Mouse (Mus musculus) limb, embryonic 15.5 days (tissue): ENCODE data around the gene Nostrin. TPM values are rescaled to one million over a fixed set of nuclear protein-coding genes. Genes with fewer than 3 reads are reported as not detected.

Experiments used
- ATAC-seq: fragments of 200-750 bp; cut with Nextera tagmentation; 2 replicates; pipeline ENCODE4 v1.8.0; 2017; ENCODE audit warnings: low read depth, moderate TSS enrichment; ENCODE audit not compliant: insufficient number of reproducible peaks, low FRiP score, low TSS enrichment
- H3K27ac ChIP-seq: fragments of 300-500 bp; sonication (generic); 2 replicates; pipeline ENCODE4 v1.5.1; 2015; ENCODE audit warnings: moderate library complexity, mild to moderate bottlenecking, inconsistent platforms
- H3K27me3 ChIP-seq: fragments of 300-500 bp; sonication (generic); 2 replicates; pipeline ENCODE4 v1.6.1; 2015; ENCODE audit warnings: inconsistent platforms
- H3K36me3 ChIP-seq: fragments of 300-500 bp; sonication (generic); 2 replicates; pipeline ENCODE4 v1.6.1; 2015; ENCODE audit warnings: inconsistent platforms
- H3K4me1 ChIP-seq: fragments of 300-500 bp; sonication (generic); 2 replicates; pipeline ENCODE4 v1.6.1; 2015; ENCODE audit warnings: inconsistent platforms
- H3K4me2 ChIP-seq: fragments of 300-500 bp; sonication (generic); 2 replicates; pipeline ENCODE4 v1.6.1; 2015; ENCODE audit warnings: mild to moderate bottlenecking, inconsistent platforms
- H3K4me3 ChIP-seq: fragments of 300-500 bp; sonication (generic); 2 replicates; pipeline ENCODE4 v1.5.1; 2015; ENCODE audit warnings: mild to moderate bottlenecking, inconsistent platforms
- H3K9ac ChIP-seq: fragments of 300-500 bp; sonication (generic); 2 replicates; pipeline ENCODE4 v1.6.1; 2015; ENCODE audit warnings: inconsistent platforms
- H3K9me3 ChIP-seq: fragments of 300-500 bp; sonication (generic); 2 replicates; pipeline ENCODE4 v1.6.1; 2016; ENCODE audit warnings: inconsistent platforms
- WGBS: fragments of 180-500 bp; shearing (Covaris S2); methylation state at CpG from one replicate; pipeline ENCODE4 v1.1.7; 2015; 5-methylcytosine and 5-hydroxymethylcytosine counted together
- polyA plus RNA-seq: library from polyadenylated mRNA; unstranded; fragments of >200 nt; fragmentation: Nextera tagmentation; extraction: Ambion mirVana; gene quantifications from 2 replicates; pipeline ENCODE4 v1.2.1, GENCODE M21; 2015

Nostrin gene
- polyA plus RNA-seq, 1 experiment from 2014 or later: 1.0 TPM

DNA sequence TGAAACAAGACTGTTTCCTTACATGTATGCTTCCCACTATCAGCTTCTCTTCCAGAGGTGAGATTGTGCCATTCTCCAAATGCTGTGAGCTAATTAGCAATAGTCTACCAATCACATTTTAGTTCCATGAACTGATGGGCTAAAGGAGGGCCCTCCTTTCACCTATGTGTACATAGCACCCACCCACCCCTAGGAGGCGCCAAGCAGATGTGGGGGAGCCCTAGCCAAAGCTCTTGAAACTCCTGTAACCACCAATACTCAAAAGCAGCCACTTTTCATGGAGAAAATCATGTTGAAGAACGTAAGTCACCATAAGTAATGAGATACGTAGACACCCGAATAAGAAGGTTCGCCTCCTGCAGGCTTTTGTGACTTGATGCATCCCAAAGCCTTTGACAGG is 23.0 kb upstream of the Nostrin start:
- no peak overlapping the region for H3K4me3 ChIP-seq
- peaks cover 6% of the 10 kb centered on the region; the same call in 1 of the 2 replicates for H3K9me3 ChIP-seq
- H3K36me3 ChIP-seq: no peaks in the 10 kb centered on the region
- no peak for ATAC-seq
- no peaks in the 10 kb centered on the region for H3K27me3 ChIP-seq
- H3K4me1 ChIP-seq: peaks cover 12% of the 10 kb centered on the region
- H3K4me2 ChIP-seq: no peak overlapping the region
- H3K9ac ChIP-seq: no peak overlapping the region
- H3K27ac ChIP-seq: no peak overlapping the region
- WGBS: 88% methylated on average over 5 of the region's 5 CpGs

DNA sequence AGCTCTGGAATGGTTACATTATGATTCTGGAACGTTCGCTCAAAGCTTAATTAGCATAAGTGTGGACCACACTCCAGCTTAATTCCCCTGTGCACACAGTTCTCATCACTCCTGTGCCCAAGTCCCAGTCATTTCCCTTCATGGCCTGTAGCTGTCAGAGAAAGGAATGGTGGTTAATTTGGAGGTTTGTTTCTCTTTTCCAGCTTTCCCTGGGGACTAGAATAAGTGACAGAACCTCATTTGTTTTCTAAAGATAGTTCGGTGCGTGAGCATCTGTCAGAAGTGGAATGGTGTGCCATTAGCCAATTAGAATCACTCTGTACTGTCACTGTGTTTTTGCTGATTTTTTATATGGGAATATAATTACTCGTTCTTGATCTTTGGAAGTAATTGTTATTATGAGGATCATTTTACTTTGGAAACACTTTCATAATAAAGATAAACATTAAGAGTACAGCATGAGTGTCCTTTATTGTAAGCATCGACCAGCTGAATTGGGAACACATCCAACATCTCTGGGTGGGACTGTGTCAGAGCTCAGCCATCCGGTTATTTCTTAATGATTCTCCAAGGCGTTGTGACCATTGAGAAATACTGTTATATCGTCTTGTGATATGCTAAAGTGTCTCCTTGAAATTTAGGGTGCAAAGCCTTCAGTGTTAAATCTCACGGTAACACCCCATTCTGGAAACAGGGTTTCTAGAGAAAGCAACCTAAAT is 21.6 kb upstream of the Nostrin start:
- Histone ChIP-seq H3K9ac (no peak overlapping the region), H3K4me3 (no peak overlapping the region), H3K9me3 (peaks cover 6% of the 10 kb centered on the region; the same call in 1 of the 2 replicates), H3K27ac (no peak overlapping the region), H3K27me3 (no peaks in the 10 kb centered on the region), H3K4me2 (no peak overlapping the region), H3K4me1 (peaks cover 9% of the 10 kb centered on the region), H3K36me3 (no peaks in the 10 kb centered on the region)
- ATAC-seq: no peak
- 82% methylated on average over 10 of the region's 10 CpGs for WGBS

DNA sequence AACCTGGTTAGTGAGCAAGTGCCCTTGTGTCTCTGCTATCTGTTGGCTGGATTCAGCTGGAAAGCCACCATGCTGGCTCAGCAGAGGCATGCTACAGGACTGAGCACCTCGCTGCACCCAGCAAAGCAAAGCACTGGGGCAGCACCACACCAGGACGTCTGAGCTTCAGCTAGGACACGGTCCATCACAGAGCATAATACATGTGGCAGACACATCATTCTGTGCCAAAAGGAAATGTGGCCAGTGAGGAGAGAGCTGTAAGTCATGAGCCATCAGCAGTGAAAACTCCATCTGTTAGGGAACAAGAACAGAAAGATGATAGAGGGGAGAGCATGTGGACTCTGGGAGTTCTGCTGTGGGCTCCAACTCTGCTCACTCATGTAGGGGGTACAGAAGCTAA is 19.7 kb upstream of the Nostrin start:
- Histone ChIP-seq H3K4me2 (no peak overlapping the region), H3K27me3 (no peaks in the 10 kb centered on the region), H3K27ac (no peak overlapping the region), H3K9me3 (peaks cover 6% of the 10 kb centered on the region; the same call in 1 of the 2 replicates), H3K36me3 (no peaks in the 10 kb centered on the region), H3K9ac (no peak overlapping the region), H3K4me1 (no peaks in the 10 kb centered on the region), H3K4me3 (no peak overlapping the region)
- ATAC-seq: no peak
- 87% methylated on average over 3 of the region's 3 CpGs for WGBS

DNA sequence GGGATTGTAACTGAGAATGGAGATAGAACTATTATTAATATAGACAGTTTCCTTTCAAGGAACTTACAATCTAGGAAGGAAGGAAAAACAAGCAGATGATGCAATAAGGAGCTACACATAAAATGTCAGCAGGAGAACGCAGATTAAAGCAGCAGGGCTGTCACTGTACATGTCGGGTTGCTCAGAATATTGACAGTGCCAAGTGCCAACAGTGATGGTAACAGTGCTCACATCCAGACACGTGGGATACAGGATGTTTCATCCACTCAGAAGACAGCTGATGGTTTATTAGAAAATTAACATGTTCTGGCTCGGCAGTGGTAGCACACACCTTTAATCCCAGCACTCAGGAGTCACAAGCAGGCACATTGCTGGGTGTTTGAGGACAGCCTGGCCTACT is 18.8 kb upstream of the Nostrin start:
- no peak overlapping the region for H3K4me2 ChIP-seq
- H3K36me3 ChIP-seq: no peaks in the 10 kb centered on the region
- no peak for ATAC-seq
- H3K4me3 ChIP-seq: no peak overlapping the region
- H3K4me1 ChIP-seq: no peaks in the 10 kb centered on the region
- peaks cover 6% of the 10 kb centered on the region; the same call in 1 of the 2 replicates for H3K9me3 ChIP-seq
- no peak overlapping the region for H3K27ac ChIP-seq
- WGBS: 64% methylated on average over 4 of the region's 4 CpGs
- no peak overlapping the region for H3K9ac ChIP-seq
- H3K27me3 ChIP-seq: no peaks in the 10 kb centered on the region

DNA sequence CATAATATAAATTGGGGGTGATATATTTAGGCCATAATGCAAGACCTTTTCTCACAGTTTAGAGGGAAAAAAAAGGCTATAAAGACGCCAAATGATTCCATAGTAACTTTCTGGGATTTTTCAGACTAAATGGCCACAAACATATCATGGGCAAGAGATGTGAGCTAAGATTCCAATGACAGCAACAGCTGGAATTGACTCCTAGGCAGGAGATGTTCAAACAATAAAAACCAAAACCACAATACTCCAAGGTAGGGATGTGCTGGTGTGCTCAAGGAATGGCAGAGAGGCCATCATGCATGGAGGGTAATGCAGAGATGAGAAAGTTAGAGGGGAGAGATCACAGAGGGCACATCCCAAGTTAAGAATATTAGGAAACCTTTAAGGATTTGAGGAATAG is 16.6 kb upstream of the Nostrin start:
- H3K9me3 ChIP-seq: peaks cover 6% of the 10 kb centered on the region; the same call in 1 of the 2 replicates
- H3K4me3 ChIP-seq: no peak overlapping the region
- H3K36me3 ChIP-seq: no peaks in the 10 kb centered on the region
- no peak overlapping the region for H3K4me2 ChIP-seq
- WGBS: 78% methylated on average over 1 of the region's 1 CpGs
- H3K27me3 ChIP-seq: no peaks in the 10 kb centered on the region
- no peak overlapping the region for H3K9ac ChIP-seq
- no peaks in the 10 kb centered on the region for H3K4me1 ChIP-seq
- no peak for ATAC-seq
- no peak overlapping the region for H3K27ac ChIP-seq

DNA sequence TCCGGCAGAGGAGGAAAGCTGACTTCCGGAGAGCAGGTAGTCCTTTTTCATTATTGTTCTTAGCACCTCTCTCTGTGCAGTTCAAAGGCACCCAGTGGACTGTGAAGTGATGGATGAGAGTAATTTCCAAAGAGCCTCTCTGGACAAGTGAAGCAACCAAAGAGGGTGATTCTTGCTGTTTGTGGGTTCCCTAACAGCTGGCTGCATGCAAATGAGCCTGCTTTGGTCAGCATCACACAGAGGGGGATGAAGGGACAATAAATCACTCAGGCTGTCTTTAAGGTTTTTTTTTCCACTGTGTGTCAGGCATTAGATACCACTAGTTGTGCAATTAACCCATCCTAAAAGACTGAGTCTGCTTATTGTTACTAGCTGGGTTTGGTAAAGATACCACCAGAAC is 15.9 kb upstream of the Nostrin start:
- Histone ChIP-seq H3K9ac (no peak overlapping the region), H3K4me3 (no peak overlapping the region), H3K9me3 (peaks cover 6% of the 10 kb centered on the region; the same call in 1 of the 2 replicates), H3K27me3 (no peaks in the 10 kb centered on the region), H3K4me2 (no peak overlapping the region), H3K36me3 (no peaks in the 10 kb centered on the region), H3K27ac (no peak overlapping the region), H3K4me1 (no peaks in the 10 kb centered on the region)
- WGBS: 36% methylated on average over 2 of the region's 2 CpGs
- no peak for ATAC-seq

DNA sequence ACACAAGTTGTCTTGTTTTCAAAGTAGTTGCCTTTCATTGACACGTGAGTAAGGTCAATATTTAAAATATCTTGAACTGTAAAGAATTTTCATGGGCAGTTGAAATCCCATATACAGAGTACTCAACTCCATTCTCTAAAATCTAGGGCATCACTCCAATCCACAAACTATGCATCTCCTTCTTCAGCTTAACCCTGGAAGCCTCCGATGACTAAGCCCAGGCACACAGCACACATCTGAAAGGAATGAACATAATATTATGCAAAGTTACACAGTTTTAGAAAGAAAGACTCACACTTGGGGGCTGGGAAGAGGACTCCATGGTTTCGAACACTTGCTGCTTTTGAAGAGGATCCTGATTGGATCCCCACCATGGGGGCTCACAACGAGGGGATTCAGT is 13.9 kb upstream of the Nostrin start:
- Histone ChIP-seq H3K27me3 (no peaks in the 10 kb centered on the region), H3K4me2 (no peak overlapping the region), H3K27ac (no peak overlapping the region), H3K4me3 (no peak overlapping the region), H3K9me3 (no peaks in the 10 kb centered on the region), H3K4me1 (no peaks in the 10 kb centered on the region), H3K36me3 (no peaks in the 10 kb centered on the region), H3K9ac (no peak overlapping the region)
- WGBS: 88% methylated on average over 4 of the region's 4 CpGs
- ATAC-seq: no peak

DNA sequence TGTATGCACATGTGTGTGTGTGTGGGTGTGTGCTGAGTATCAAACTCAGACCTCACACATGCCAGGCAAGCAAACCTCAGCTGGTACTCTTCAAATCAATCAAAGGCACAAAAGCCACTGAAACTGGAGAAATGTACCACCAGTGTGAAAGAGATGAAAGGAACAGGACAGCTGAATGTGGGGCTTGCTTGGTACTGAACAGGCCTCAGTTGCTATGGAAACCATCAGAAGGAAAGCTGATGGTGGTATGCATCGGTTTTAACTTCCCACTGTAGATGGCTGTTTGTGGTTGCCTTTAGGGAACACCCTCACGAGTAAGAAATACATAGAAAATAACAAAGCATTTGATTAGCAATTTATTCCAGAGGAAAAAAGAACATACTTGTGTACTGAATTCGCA is 10.2 kb upstream of the Nostrin start:
- H3K36me3 ChIP-seq: no peaks in the 10 kb centered on the region
- H3K27me3 ChIP-seq: no peaks in the 10 kb centered on the region
- H3K4me3 ChIP-seq: no peak overlapping the region
- H3K27ac ChIP-seq: no peak overlapping the region
- H3K9me3 ChIP-seq: no peaks in the 10 kb centered on the region
- 71% methylated on average over 3 of the region's 3 CpGs for WGBS
- ATAC-seq: no peak
- H3K4me1 ChIP-seq: no peaks in the 10 kb centered on the region
- H3K9ac ChIP-seq: no peak overlapping the region
- no peak overlapping the region for H3K4me2 ChIP-seq

DNA sequence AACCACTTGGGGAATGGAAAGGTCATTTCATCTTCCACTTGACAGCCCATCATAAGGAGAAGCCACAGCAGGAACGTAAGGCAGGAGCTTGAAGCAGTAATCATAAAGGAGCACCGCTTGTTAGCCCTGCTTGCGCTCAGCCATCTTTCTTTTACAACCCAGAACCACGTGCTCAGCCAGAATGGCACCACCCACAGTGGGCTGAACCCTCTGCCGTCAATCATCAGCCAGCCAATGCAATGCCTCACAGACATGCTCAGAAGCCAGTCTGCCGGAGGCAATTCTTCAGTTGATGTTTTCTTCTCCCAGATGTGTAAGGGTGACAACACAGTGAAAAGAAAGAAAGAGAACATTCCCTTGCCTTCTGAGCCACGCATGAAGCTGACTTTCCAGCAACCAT is 7.3 kb upstream of the Nostrin start:
- WGBS: 76% methylated on average over 7 of the region's 7 CpGs
- no peaks in the 10 kb centered on the region for H3K9me3 ChIP-seq
- H3K27me3 ChIP-seq: no peaks in the 10 kb centered on the region
- H3K36me3 ChIP-seq: no peaks in the 10 kb centered on the region
- ATAC-seq: no peak
- H3K4me1 ChIP-seq: no peaks in the 10 kb centered on the region
- H3K9ac ChIP-seq: no peak overlapping the region
- H3K4me2 ChIP-seq: no peak overlapping the region
- no peak overlapping the region for H3K27ac ChIP-seq
- H3K4me3 ChIP-seq: no peak overlapping the region

DNA sequence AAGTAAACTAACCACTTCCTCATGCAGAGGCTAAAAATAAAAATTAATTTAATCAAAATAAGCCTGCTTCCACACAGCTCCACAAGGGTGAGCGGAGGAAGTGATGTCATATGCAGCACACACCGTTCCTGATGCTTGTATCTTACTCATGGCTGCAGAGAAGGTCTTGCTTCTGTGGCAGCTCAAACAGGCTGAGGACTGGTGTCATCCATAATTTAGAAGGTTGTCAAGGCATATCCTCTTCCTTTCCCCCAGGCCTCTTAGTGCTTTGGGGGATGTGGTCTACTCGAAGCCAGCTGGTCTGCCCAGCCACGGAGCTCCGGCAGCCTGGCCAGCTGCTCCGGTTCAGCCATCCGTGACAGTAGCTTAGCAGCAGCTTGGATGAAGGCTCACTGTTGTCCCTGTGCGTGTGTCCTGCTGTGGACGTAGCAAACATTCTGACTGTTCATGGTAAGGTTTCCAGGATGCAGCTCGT is 6.6 kb upstream of the Nostrin start:
- 0 out of 2 replicates have a peak overlapping the region, but pooled peaks have one; percentile 19 for H3K27ac ChIP-seq

DNA sequence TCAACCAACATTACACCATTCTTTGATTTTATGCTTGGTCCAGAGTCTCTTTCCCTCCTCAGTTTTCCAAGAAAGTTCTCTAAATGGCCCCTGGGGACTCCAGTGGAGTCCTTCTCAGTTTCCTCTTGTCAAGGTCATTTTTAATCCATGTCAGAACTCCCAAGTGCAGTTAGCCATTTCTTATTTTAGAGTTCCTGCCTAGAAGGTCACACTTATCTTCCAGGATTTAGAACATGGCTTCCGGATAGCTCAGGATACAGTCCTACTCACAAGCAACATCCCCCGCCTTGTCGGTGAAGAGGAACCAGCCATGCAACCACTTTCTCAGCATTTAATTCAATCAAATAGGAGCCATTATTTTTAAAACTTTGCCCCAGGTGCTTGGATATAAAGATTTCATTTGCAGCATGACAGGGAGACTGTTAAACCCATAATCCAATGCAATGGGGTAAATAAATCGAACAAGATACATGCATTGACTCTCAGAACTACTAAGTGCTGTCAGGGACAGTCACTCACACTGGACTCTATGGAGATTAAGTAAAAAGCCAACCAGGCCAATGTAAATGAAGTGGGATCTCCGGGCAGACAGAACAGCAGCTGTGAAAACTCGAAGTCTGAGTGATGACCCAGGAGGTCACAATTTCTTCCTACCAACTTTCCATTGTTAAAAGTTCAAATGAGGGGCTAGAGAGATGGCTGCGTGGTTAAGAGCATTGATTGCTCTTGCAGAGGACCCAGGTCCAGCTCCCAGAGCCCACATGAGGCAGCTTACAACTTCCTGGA is 6.0 kb upstream of the Nostrin start:
- Histone ChIP-seq H3K27me3 (no peaks in the 10 kb centered on the region), H3K9ac (no peak overlapping the region), H3K27ac (no peak overlapping the region), H3K4me3 (no peak overlapping the region), H3K36me3 (no peaks in the 10 kb centered on the region), H3K4me1 (no peaks in the 10 kb centered on the region), H3K9me3 (no peaks in the 10 kb centered on the region), H3K4me2 (no peak overlapping the region)
- ATAC-seq: no peak
- WGBS: 68% methylated on average over 7 of the region's 7 CpGs

More for the DNA sequence above, 6.6 kb upstream of the Nostrin start:
- Histone ChIP-seq H3K36me3 (no peaks in the 10 kb centered on the region), H3K4me1 (no peaks in the 10 kb centered on the region), H3K9ac (no peak overlapping the region), H3K9me3 (no peaks in the 10 kb centered on the region), H3K4me3 (no peak overlapping the region), H3K27me3 (no peaks in the 10 kb centered on the region), H3K4me2 (no peak overlapping the region)
- ATAC-seq: no peak
- 69% methylated on average over 10 of the region's 10 CpGs for WGBS

DNA sequence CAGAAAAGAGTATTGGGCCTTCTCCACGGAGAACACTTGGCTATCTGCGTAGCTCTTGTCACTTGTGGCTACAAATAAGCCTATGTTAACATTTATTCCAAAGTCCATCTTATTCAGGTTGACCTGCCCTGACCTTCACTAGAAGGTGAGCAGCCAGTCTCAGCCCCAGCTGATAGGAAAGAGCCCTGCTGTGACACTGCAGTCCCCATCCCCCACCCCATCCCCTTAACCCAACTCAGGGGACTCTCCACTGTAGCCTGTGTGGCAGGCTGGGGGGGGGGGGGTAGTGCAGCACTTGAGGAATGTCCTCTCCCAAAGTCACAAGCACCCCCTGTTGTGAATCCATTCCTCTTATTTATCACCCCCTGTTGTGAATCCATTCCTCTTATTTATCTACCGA is 3.6 kb upstream of the Nostrin start:
- Histone ChIP-seq H3K27ac (no peak overlapping the region), H3K9ac (no peak overlapping the region), H3K36me3 (no peaks in the 10 kb centered on the region), H3K4me2 (no peak overlapping the region), H3K9me3 (no peaks in the 10 kb centered on the region), H3K27me3 (no peaks in the 10 kb centered on the region), H3K4me1 (peaks cover 7% of the 10 kb centered on the region; the same call in 1 of the 2 replicates), H3K4me3 (no peak overlapping the region)
- ATAC-seq: no peak
- WGBS: 85% methylated on average over 3 of the region's 3 CpGs
